In genomic region chr15:83740676-83741422, GRCm38 (mm10) we compare ENCODE assay signal across 8 mouse cellular contexts. TPM values are rescaled to one million over a fixed set of nuclear protein-coding genes. Genes with fewer than 3 reads are reported as not detected.
DNase-seq lines count a peak whose midpoint lies in the region; ATAC-seq and TF ChIP-seq lines count a peak whose summit lies in the region.
"Had no signal": no experiment of that assay in that cellular context is flagged by ENCODE, and none has a peak within 500 bp of the region (broad histone marks: within the 10 kb centered on the region; RNA-seq: fewer than 3 reads in every experiment).

No protein-coding gene starts in this region.

- no peaks in the 10 kb centered on the region for H3K9me3 ChIP-seq in midbrain, embryonic 13.5 days
- H3K9me3 ChIP-seq in midbrain, postnatal 0 days (ENCODE audit: low read length): no peaks in the 10 kb centered on the region
- no peaks in the 10 kb centered on the region for H3K9me3 ChIP-seq in limb, embryonic 14.5 days (ENCODE audit: control insufficient read depth, low read length)

- H3K4me1 ChIP-seq in midbrain, embryonic 13.5 days (replicated peaks): peaks cover 12% of the 10 kb centered on the region; the same call in 1 of the 2 replicates
- no peaks in the 10 kb centered on the region for H3K4me1 ChIP-seq in midbrain, postnatal 0 days (ENCODE audit: insufficient read depth, low read length)
- peaks cover 24% of the 10 kb centered on the region for H3K4me1 ChIP-seq in limb, embryonic 14.5 days (ENCODE audit: control insufficient read depth, insufficient read depth, low read length)

- peaks cover 29% of the 10 kb centered on the region for H3K27me3 ChIP-seq in midbrain, embryonic 13.5 days
- no peaks in the 10 kb centered on the region for H3K27me3 ChIP-seq in midbrain, postnatal 0 days (ENCODE audit: insufficient read depth, low read length)
- no peaks in the 10 kb centered on the region for H3K27me3 ChIP-seq in limb, embryonic 14.5 days (ENCODE audit: control insufficient read depth, insufficient read depth, low read length)

- 24% methylated on average over 21 of the region's 21 CpGs for WGBS in midbrain, embryonic 13.5 days
- WGBS in midbrain, postnatal 0 days: 29% methylated on average over 21 of the region's 21 CpGs
- 9% methylated on average over 21 of the region's 21 CpGs for WGBS in limb, embryonic 14.5 days

- DNase-seq in midbrain, postnatal 0 days (ENCODE audit: low spot score): no peak
- DNase-seq in heart, adult 9 months (ENCODE audit: low spot score in 2 of 2): peak; percentile 18 to 47
- DNase-seq in limb, embryonic 14.5 days (ENCODE audit: low spot score): peak; percentile 79
- peak; percentile 22 for DNase-seq in yolk sac, embryonic 10.5 days (ENCODE audit: low spot score)
- DNase-seq in thymus, adult 18-20 months: no peak
- DNase-seq in spleen, postnatal 36 days (ENCODE audit: low spot score in 2 of 2): no peak

- no peak for ATAC-seq in midbrain, embryonic 13.5 days
- no peak for ATAC-seq in midbrain, postnatal 0 days (ENCODE audit: low FRiP score)
- peak; percentile 74; the same call in 1 of the 2 replicates for ATAC-seq in limb, embryonic 14.5 days (ENCODE audit: low FRiP score, low read depth)

- H3K4me3 ChIP-seq in midbrain, embryonic 13.5 days (replicated peaks): no peak overlapping the region
- H3K4me3 ChIP-seq in midbrain, postnatal 0 days (ENCODE audit: low read depth, low read length): no peak overlapping the region
- no peak overlapping the region for H3K4me3 ChIP-seq in limb, embryonic 14.5 days (replicated peaks; ENCODE audit: low read length)

- H3K27ac ChIP-seq in midbrain, embryonic 13.5 days: no peak overlapping the region
- H3K27ac ChIP-seq in midbrain, postnatal 0 days (ENCODE audit: low read depth, low read length): no peak overlapping the region
- peak overlapping the region; percentile 67 for H3K27ac ChIP-seq in limb, embryonic 14.5 days (replicated peaks; ENCODE audit: low read depth, low read length)

- H3K9ac ChIP-seq in midbrain, embryonic 13.5 days (replicated peaks): peak overlapping the region; percentile 36; the same call in 1 of the 2 replicates
- H3K9ac ChIP-seq in midbrain, postnatal 0 days (replicated peaks; ENCODE audit: low read length, poor library complexity, severe bottlenecking): no peak overlapping the region
- H3K9ac ChIP-seq in limb, embryonic 14.5 days (ENCODE audit: low read depth, low read length, severe bottlenecking): no peak overlapping the region

- no peaks in the 10 kb centered on the region for H3K36me3 ChIP-seq in midbrain, embryonic 13.5 days
- no peaks in the 10 kb centered on the region for H3K36me3 ChIP-seq in midbrain, postnatal 0 days (ENCODE audit: insufficient read depth, low read length)
- no peaks in the 10 kb centered on the region for H3K36me3 ChIP-seq in limb, embryonic 14.5 days (ENCODE audit: control insufficient read depth, insufficient read depth, low read length)

- TF ChIP-seq POLR2A in limb, embryonic 14.5 days (IDR thresholded peaks at IDR 0.05; ENCODE audit: borderline replicate concordance, extremely low read depth, insufficient read depth, insufficient read length): no peak

- no peak overlapping the region for H3K4me2 ChIP-seq in midbrain, embryonic 13.5 days (replicated peaks)
- H3K4me2 ChIP-seq in midbrain, postnatal 0 days (ENCODE audit: low read depth, low read length, poor library complexity, severe bottlenecking): no peak overlapping the region
- peak overlapping the region; percentile 9 for H3K4me2 ChIP-seq in limb, embryonic 14.5 days (replicated peaks; ENCODE audit: low read depth, low read length, severe bottlenecking)

- no peak for TF ChIP-seq CTCF in midbrain, postnatal 0 days (IDR thresholded peaks at IDR 0.05)

RNA-seq across cellular contexts. Expression of gene Scube1, which starts 16.0 kb away (rescaled TPM):
- 15.5 and 16.7 TPM in 2 replicates for polyA plus RNA-seq in midbrain, embryonic 13.5 days (2015; fragmentation: Nextera tagmentation; extraction: Ambion mirVana)
- 14.9 and 19.9 TPM in 2 replicates for total RNA-seq in midbrain, postnatal 0 days (2014; rRNA removed)
- polyA plus RNA-seq in midbrain, postnatal 0 days (2015; fragmentation: Nextera tagmentation; extraction: Ambion mirVana): 4.7 TPM in 2 replicates
- 31.2 and 40.8 TPM in 2 replicates for polyA plus RNA-seq in limb, embryonic 14.5 days (2012; rRNA removed)
- 13.9 and 15.9 TPM in 2 replicates for polyA plus RNA-seq in limb, embryonic 14.5 days (2014; fragmentation: Nextera tagmentation; extraction: Ambion mirVana)

RNA-seq across cellular contexts. Expression of gene Mpped1, which starts 38.4 kb away (rescaled TPM):
- 10.0 and 18.2 TPM in 2 replicates for polyA plus RNA-seq in midbrain, embryonic 13.5 days (2015; fragmentation: Nextera tagmentation; extraction: Ambion mirVana)
- 41.1 and 48.0 TPM in 2 replicates for total RNA-seq in midbrain, postnatal 0 days (2014; rRNA removed)
- polyA plus RNA-seq in midbrain, postnatal 0 days (2015; fragmentation: Nextera tagmentation; extraction: Ambion mirVana): 18.1 and 20.3 TPM in 2 replicates
- polyA plus RNA-seq in limb, embryonic 14.5 days (2012; rRNA removed): 8.6 and 11.8 TPM in 2 replicates
- 9.2 and 9.7 TPM in 2 replicates for polyA plus RNA-seq in limb, embryonic 14.5 days (2014; fragmentation: Nextera tagmentation; extraction: Ambion mirVana)
- polyA plus RNA-seq: large intestine, adult 2 months had no signal

Comparison
In these comparisons a context has a peak if more than half of its experiments do, and no peak if none do; other contexts are left out.
1. DNase-seq: peak in heart, adult 9 months (2 of 2), limb, embryonic 14.5 days (single experiment) and yolk sac, embryonic 10.5 days (single experiment); none in midbrain, postnatal 0 days (single experiment), thymus, adult 18-20 months (0 of 2) and spleen, postnatal 36 days (0 of 2).